Mouse (Mus musculus) mature B cell (primary cell): ENCODE results near the gene Fkbp14.

Experiments used
- in situ Hi-C: fragments of 300-500 bp; cut with MboI; formaldehyde crosslinking; loops from 2 replicates; pipeline ENCODE4 v1.14.3; 2019

Fkbp14 gene

DNA sequence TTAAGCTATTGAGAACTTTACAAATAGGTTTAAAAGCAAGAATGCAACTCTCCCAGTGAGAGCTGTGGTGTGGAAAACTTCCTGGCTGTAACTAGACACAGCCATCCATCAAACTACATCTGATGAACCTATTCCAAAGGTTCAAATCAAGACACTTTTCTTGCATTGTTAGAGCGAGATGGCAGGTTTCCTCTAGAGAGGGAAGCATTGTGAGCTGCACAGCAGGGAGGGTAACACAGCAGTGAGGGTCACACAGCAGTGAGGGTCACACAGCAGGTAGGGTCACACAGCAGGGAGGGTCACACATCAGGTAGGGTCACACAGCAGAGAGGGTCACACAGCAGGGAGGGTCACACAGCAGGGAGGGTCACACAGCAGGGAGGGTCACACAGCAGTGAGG is 8.9 kb downstream of the Fkbp14 start:
- in situ Hi-C loops: loop anchor here (10.0 kb wide), 1 partner anchor 577 kb away; no protein-coding TSS in a partner anchor

DNA sequence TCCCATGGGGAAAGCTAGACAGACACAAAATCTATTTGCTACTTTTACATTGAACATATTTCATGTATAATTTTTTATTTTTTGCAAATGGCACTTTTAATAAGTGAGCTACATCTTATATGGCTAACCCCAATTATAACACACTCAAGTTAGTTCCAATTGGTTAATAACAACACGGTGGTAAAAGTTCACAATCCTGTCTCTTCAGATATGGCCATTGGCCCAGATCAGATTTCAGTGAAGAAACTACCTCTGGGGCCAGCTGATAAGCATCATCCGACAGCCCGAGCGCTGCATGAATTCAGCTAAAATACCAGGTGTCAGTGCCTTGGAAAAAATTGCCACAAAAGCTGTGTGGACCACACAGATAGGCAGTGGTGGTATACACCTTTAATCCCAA is 9.4 kb downstream of the Fkbp14 start:
- in situ Hi-C loops: loop anchor here (10.0 kb wide), 1 partner anchor 577 kb away; no protein-coding TSS in a partner anchor

DNA sequence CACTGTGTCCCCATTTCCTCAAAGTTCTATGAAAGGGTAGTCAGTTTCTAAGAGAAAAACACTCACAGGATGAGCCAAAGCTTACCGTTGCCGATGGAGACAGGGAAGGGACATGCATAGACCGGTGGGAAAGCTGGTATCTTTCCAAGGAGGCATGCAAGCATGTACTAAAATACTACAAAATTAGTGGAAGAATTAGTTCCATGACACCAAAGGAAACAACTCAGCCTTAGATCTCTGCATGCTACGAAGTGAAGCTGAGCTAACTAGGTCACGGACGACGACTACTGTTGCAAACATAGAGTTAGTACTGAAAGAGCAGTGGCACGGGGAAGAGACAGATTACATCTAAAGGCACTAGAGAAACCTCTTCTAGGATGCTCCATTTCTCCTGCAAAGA is 10.2 kb downstream of the Fkbp14 start:
- in situ Hi-C loops: loop anchor here (10.0 kb wide), 1 partner anchor 578 kb away; no protein-coding TSS in a partner anchor

DNA sequence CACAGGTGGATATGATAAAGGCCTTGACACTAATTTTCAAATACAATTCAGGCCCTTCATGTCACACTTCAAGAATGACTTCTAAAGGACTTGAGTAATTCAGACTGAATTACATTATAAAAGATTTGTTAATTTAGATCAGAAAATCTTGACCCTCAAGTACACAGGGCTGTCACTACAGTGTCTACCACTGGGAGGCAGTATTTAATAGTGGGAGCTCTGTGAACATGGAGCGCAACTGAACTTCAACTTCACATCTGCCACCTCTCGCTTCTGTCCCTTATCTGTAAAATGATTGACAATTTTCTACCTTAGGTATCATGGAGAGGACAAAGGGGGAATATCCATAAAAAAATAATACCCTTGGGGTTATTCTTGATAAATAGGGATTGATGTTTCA is 10.9 kb downstream of the Fkbp14 start:
- in situ Hi-C loops: loop anchor here (10.0 kb wide), 1 partner anchor 579 kb away; no protein-coding TSS in a partner anchor

DNA sequence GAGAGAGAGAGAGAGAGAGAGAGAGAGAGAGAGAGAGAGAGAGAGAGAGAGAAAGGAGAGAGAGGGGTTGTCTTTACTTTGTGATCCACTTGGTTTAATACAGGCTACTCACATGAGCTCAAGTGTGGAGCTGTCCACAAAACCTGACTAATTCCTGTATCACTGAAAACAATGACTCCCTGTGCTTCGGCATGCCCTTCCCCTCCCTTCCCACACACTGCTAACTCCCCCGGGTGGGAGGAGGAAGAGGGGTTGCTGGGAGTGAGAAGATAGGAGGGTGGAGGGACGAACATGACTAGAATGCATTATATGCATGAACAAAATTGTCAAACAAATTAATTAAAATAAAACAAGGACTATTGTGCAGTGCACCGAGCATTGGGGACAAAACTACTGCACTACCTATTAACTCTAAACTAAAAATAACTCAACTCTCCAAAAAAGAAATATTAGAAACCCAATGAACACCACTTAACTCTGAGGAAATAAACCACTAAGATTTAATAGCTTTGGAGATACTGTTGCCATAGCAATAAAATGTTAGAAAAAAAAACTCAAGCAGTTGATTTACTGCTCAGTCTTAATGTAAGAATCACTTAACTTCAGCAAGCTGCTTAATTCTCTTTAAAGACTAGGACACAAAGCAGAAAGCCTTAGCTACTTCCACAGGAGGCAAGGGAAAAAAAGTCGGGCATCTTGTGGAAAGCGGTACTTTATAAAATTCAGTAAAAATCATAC is 23.7 kb downstream of the Fkbp14 start:
- in situ Hi-C loops: no loop called here

DNA sequence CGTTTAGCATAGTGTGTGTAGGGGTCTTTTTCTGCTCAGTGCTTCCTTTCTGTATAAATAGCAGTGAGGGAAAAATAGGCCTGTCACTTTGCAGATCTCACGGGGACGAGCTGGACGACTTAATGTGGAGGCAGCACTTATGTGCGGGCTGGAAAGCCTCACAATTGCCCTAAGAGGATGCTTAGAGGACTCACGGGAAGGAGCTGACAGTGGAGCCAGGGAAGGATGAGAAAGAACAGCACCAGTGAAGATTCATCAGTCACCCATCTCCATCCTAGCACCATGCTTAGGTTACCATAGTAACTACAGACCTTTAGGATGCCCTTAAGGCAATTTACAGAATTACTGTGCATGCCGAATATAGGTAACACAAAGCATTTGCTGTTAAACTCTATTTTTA is 27.3 kb downstream of the Fkbp14 start:
- in situ Hi-C loops: no loop called here

DNA sequence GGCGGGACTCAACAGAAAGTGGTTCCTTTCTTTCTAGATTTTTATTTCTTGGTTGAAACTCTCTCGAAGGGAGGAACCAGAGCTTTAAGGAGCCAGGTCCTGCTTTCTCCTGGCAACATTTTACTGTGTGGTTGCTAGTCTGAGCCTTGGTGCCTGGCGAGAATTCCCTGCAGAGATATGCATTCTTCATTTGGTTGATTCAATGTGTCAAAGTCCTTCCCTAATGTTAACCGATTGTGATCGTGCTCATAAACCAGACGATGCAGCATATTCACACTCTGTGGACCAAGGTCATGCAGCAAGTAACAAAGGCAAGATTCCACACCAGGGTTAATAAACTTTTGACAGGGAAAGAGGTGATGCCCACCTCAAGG is 30.6 kb downstream of the Fkbp14 start:
- in situ Hi-C loops: no loop called here

DNA sequence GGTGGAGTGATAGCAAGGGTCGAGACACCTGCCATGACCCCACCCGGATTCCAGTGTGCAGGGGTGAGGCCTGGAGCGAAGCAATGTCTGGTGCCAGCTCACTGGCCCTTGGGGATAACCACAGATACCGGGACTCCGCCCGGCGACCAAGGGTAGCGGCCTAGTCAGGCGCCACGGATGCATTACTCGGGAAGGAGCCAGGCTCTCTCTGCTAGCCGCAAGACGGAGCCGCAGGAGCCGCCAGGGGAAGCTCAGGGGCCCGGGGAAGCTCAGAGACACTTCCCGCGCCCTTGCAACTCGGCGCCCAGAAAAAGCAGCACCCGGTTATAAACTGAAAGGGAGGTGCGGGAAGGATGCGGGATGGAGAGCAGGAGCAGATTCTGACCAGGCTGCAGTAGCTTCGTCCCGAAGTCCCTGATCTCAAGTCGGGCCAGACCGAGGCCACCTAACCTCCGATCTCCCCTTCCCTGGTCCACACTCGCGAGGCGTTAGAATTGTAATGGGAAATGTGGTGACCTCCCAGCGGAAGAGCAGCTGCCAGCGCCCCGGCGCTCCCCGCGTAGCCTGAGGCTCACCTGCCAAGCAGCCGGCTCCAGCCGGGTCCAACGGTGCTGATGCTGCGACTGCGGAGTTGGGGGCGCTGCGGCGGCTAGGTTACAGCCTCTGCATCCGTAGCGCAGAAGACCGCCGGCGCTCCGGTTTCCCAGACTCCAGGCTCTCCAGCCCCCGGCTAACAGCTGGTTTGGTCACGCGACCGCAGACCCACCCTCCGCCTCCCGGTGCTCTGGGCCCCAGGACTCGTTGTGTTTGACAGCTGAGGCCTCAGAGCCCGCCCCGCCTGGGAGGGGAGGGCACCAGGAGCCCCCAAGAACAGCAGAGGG is 31.2 kb downstream of the Fkbp14 start, which contains the start of gene Scrn1:
TSS of gene Scrn1 (minus strand) at position 825 of the 881 bp plus-strand sequence.
- in situ Hi-C loops: no loop called here

DNA sequence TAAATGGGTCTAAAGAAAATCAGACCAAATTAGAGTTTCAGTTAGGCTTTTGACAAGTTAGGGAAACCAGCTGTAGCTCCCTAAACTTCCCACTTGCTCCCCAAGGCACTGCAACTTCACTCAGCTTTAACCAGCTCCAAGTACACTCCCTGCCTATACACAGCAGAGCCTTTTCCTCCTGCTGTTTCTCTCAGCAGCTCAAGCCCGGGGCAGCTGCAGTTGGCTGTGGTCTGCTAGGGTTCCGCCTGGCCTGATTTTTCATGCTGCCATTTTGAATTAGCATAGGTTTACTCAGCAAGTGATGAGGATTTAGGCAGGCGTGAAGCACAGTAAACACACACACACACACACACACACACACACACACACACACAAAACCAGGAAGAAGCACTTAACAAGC is 32.1 kb downstream of the Fkbp14 start:
- in situ Hi-C loops: no loop called here

DNA sequence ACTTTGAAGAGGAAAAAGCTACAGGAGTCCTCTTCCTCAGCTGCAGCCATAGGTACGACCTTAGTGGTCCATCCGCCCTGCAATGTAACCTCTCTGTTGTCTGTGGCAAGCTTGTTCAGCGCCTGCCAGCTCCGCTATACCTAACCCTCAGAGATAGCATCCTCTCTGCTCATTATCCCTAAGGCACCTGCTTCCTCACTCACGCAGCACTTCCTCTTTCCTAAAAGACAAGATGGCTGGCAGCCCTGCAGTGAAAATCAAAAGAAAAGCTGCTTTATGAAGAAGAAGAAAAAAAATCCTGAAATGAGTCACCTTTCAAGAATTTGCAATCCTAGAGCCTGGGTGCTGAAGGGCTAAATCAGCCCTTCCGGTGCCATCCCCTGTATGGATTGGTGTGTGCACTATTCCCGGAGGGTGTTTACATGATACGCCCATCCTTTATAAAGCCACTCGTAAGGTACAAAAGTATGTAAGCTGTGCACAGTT is 32.6 kb downstream of the Fkbp14 start:
- in situ Hi-C loops: no loop called here

DNA sequence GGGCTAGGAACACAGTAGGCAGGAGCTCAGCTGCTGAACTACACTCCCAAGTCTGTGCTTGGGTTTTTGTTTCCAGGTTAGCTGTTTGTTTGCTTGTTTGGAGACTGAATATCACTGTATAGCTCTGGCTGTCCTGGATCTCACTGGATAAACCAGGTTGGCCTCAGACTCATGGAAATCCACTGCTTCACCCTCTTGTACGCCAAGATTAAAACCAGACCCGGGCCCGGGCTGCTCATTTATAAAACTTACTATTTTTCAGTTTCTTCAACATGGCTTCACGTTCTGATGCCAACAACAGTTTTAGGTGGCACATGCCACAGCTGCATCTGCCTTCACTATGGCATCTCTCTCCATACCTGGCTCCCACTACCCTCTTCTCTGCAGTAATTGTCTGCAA is 33.5 kb downstream of the Fkbp14 start:
- in situ Hi-C loops: no loop called here

DNA sequence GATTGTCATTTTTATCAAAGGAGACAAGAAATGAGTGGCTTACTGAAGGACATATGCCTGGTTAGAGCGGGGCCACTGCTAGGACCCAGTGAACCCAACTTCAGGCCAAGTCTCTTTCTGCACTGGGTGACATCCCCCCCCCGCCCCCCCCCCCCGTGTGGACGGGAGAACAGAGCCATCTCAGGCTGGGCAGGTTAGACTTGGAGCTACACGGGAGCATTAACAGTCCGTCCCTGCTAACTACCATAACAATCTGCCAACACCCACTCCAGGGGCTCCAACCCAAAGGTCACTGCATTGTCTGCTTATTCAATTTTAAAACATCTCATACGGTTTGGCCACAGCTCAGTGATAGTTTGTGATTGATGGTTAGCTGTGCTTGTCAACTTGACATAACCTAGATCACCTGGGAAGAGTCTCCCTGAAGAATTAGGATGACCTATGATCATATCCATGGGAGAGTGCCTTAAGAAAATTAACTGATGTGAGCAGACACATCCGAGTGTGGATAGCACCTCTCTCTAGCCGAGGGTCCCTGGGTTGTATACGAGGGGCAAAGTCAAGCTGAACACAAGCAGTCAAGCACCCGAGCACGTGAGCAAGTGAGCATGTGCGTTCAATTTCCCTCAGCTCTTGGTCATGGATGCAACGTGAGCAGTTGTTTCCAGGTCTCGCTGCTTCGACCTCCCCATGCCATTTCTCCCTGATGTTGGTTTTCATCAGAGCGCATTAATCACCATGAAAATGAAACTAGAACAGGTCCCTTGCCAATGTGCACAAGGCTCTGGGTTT is 34.9 kb downstream of the Fkbp14 start:
- in situ Hi-C loops: no loop called here

DNA sequence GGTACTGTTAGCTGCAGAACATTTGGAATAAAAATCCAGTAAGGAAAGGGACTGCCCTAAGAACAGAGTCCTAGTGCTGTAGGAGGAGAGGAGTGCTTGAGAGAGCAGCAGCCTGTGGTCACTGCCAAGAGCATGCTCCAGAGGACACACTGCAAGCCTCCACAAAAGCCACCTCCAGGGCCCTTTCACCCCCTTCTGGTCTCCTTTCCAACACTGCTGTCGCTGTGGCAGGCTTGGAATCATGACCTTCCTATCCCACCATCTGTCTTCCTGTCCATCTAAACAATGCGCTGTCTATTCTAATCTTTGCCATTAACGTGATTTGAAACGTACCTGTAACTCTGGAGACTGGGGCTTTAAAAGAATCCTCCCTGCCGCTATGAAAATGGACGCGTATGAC is 38.6 kb downstream of the Fkbp14 start:
- in situ Hi-C loops: no loop called here

DNA sequence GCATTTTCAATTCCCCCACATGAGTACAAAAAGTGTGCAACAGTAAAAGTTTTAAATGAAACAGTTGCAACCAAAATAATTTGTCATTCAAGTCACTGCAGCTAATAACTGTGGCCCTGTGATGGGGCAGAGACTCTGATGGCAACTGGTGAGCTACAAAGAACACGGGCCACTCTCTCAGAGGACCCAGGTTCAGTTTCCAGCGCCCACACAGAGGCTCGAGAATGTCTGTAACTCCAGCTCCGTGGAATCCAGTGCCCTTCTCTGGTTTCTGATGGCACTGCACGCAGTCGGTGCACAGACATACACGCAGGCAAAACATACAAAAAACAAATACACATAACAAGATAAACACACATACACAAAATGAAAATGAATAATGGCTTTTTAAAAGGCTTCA is 39.4 kb downstream of the Fkbp14 start:
- in situ Hi-C loops: no loop called here

DNA sequence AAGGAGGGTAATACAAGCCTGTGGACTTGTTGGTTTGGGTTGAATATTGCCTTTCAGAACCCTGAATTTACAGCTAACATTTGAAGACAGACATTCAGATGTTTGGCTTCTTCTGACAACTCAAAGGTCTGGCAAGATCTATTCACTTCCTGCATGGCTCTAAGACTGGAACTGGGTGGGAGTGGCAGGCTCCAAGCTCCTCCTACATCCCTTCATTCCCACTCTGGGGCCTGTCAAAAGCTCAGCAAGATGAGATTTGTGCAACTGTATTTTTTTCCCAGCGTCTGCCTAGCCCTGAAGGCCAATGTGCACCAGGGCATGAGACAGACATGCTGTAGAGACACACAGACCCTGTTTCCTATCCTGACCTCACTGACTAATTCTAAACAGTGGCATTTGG is 41.3 kb downstream of the Fkbp14 start:
- in situ Hi-C loops: no loop called here

DNA sequence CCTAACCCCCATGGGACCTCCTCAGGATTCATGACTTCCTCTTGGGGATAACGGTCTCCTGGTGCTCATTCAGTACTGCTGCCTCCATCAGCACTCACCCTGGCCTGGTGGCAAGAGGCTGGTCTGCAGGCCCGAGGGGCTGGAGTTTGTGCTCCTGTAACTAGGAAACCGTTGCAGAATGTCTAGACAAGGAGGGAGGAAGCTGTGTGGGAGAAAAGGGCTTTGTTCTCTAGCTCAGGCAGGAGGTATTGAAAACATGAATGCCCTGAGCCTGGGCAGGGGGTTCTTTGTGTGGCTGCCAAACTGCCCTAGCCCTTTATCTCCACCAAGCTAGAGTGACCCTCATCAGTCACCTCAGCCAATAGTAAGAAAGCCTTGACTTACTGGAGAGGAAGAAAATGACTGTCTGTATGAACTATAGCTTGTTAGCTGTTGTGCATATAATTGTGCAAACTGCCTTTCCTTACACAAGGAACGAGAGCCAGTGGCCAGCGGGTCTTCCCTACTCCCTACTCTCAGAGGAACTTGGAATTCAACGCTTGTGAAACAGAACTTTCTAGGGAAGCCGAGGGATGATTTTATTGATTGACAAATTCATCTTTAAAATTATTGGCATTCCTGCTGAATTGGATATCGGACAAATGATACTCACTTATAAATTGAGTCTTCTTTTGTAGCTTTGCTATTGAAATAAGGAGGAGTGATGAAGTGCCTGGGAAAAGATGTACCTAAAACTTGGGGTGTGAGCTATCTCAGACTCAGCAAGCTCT is 42.6 kb downstream of the Fkbp14 start:
- in situ Hi-C loops: no loop called here

DNA sequence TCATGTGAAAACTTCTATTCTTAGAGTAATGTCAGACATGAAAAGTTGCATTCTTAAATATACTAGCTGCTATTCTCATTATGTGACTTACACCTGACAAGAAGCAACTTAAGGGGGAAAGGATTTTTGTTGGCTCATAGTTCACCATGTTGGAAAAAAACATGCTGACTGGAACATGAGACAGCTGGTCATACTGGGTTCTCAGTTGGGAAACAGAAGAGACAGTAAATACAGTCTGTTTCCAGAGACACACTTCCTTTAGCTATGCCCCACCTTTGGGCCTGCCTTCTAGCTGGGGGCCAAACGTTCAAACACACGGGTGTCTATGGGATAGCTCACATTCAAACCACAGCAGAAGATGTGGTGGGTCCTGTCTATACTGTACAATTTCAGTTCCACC is 43.5 kb downstream of the Fkbp14 start:
- in situ Hi-C loops: no loop called here

DNA sequence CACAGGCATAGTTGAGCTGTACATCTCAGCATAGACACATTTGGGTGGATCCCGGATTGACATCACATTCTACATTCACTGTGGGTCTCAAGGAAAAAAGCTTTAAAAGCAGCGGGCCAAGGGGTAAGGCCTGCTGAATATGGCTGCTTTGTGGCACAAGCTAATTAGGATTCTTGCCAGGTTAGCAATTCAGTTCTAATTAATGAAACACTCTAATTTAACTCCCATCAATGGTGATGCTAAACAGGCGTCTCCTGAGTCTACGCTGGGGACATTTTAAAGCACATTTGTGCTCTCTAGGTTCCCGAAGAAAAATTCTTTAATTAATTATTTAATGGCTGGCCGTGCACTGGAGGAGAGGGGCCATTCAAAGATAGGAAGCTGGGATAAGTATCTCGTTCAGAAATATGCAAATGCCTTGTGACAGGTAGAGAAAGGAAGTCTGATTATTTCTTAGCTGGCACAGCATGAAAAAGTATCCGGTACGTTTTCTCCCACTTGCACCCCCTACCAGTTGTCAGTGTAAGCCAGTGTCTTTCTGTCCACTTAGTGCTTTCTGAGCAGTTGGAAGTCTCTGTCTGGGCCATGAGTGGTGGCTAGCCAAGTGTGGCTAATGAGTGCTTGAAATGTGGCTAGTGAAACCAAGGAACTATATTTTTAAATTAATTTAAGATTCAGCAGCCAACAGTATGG is 44.2 kb downstream of the Fkbp14 start:
- in situ Hi-C loops: no loop called here

DNA sequence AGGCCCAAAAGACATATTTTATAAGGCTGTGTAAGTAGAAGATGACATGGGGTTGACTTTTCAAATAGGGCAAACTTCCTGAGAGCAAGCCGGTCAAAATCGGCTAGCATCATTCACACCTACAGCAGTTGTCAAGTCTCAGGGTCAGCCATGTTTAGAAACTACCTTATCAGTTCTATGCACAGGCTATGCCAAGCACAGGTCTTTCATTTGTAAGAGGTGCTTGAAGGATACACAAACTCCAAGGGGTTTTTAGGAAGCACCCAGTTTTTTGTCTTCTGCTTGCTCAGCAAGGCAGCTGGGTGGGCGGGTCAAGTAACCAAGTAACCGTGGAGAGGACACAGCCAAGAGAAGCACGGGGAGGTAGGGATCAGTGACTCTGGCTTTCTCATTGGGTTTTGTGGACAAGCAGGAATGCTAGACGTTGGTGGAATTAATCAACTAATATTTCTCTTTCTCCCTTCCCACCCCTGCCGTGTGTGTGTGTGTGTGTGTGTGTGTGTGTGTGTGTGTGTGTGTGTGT is 46.2 kb downstream of the Fkbp14 start:
- in situ Hi-C loops: no loop called here

DNA sequence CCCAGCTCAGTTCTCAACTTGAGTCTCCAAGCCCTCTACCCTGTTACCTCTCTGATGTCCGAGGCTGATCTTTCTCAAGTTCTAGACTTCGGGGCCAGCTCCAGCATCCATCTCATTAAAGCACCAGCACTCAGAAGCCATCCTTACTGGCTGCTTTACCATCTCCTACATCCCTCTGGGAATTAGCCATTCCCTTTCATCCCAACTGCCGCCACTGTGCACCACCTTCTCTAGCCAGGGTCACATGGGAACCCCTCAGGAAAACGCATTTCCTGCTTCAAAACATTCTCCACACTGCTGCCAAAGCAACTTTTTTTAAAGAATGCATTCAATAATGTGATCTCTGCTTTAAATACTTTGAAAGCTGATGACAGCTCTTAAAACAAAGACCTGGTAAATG is 47.8 kb downstream of the Fkbp14 start:
- in situ Hi-C loops: no loop called here
